Mouse (Mus musculus) midbrain, embryonic 15.5 days (tissue): ENCODE data around the gene Sez6l. TPM values are rescaled to one million over a fixed set of nuclear protein-coding genes. Genes with fewer than 3 reads are reported as not detected.

Experiments used
- ATAC-seq: fragments of 200-750 bp; cut with Nextera tagmentation; replicated peaks from 2 replicates; pipeline ENCODE4 v1.8.0; 2017; ENCODE audit warnings: moderate TSS enrichment
- H3K27ac ChIP-seq: fragments of 300-500 bp; sonication (generic); 2 replicates; pipeline ENCODE4 v1.5.1; 2015; ENCODE audit warnings: mild to moderate bottlenecking, inconsistent platforms
- H3K27me3 ChIP-seq: fragments of 300-500 bp; sonication (generic); replicated peaks from 2 replicates; pipeline ENCODE4 v1.6.1; 2015; ENCODE audit warnings: inconsistent platforms
- H3K36me3 ChIP-seq: fragments of 300-500 bp; sonication (generic); replicated peaks from 2 replicates; pipeline ENCODE4 v1.6.1; 2015; ENCODE audit warnings: inconsistent platforms
- H3K4me1 ChIP-seq: fragments of 300-500 bp; sonication (generic); 2 replicates; pipeline ENCODE4 v1.6.1; 2015; ENCODE audit warnings: inconsistent platforms
- H3K4me2 ChIP-seq: fragments of 300-500 bp; sonication (generic); 2 replicates; pipeline ENCODE4 v1.6.1; 2015; ENCODE audit warnings: inconsistent platforms, mild to moderate bottlenecking, moderate library complexity
- H3K4me3 ChIP-seq: fragments of 300-500 bp; sonication (generic); 2 replicates; pipeline ENCODE4 v1.5.1; 2015; ENCODE audit warnings: mild to moderate bottlenecking, inconsistent platforms
- H3K9ac ChIP-seq: fragments of 300-500 bp; sonication (generic); 2 replicates; pipeline ENCODE4 v1.6.1; 2015; ENCODE audit warnings: mild to moderate bottlenecking, inconsistent platforms
- H3K9me3 ChIP-seq: fragments of 300-500 bp; sonication (generic); 2 replicates; pipeline ENCODE4 v1.6.1; 2016; ENCODE audit warnings: inconsistent platforms
- WGBS: fragments of 180-500 bp; shearing (Covaris S2); methylation state at CpG from one replicate; pipeline ENCODE4 v1.1.7; 2015; ENCODE audit warnings: mixed read lengths; 5-methylcytosine and 5-hydroxymethylcytosine counted together
- polyA plus RNA-seq: library from polyadenylated mRNA; unstranded; fragments of >200 nt; fragmentation: Nextera tagmentation; extraction: Ambion mirVana; gene quantifications from 2 replicates; pipeline ENCODE4 v1.2.1, GENCODE M21; 2015

Gene Sez6l
- polyA plus RNA-seq, 1 experiment from 2014 or later = 67.5 TPM

GRCm38 (mm10) chr5:112603594-112603993 is 26.6 kb upstream of the Sez6l start:
- Histone ChIP-seq H3K9me3 (no peaks in the 10 kb centered on the region), H3K4me1 (peaks cover 49% of the 10 kb centered on the region), H3K4me3 (no peak overlapping the region), H3K27me3 (no peaks in the 10 kb centered on the region), H3K27ac (peak overlapping the region; percentile 4; the same call in 1 of the 2 replicates), H3K36me3 (no peaks in the 10 kb centered on the region), H3K4me2 (no peak overlapping the region), H3K9ac (no peak overlapping the region)
- 40% methylated on average over 3 of the region's 3 CpGs for WGBS
- ATAC-seq = peak; percentile 34

GRCm38 (mm10) chr5:112600309-112600939 is 23.4 kb upstream of the Sez6l start:
- no peak overlapping the region for H3K4me3 ChIP-seq
- 47% methylated on average over 11 of the region's 11 CpGs for WGBS
- H3K4me1 ChIP-seq = peaks cover 33% of the 10 kb centered on the region
- H3K36me3 ChIP-seq = no peaks in the 10 kb centered on the region
- no peak overlapping the region for H3K4me2 ChIP-seq
- no peaks in the 10 kb centered on the region for H3K9me3 ChIP-seq
- H3K27ac ChIP-seq = no peak overlapping the region
- H3K27me3 ChIP-seq = no peaks in the 10 kb centered on the region
- no peak overlapping the region for H3K9ac ChIP-seq
- ATAC-seq = no peak

- Histone ChIP-seq H3K4me3 (no peak overlapping the region), H3K27me3 (no peaks in the 10 kb centered on the region), H3K27ac (no peak overlapping the region), H3K36me3 (no peaks in the 10 kb centered on the region), H3K4me2 (no peak overlapping the region), H3K4me1 (peaks cover 36% of the 10 kb centered on the region), H3K9me3 (no peaks in the 10 kb centered on the region), H3K9ac (no peak overlapping the region)
- 87% methylated on average over 6 of the region's 6 CpGs for WGBS
- no peak for ATAC-seq
Observed at GRCm38 (mm10) chr5:112599538-112600308, 22.7 kb upstream of the Sez6l start.

- H3K9me3 ChIP-seq = no peaks in the 10 kb centered on the region
- no peak overlapping the region for H3K9ac ChIP-seq
- no peaks in the 10 kb centered on the region for H3K36me3 ChIP-seq
- H3K4me1 ChIP-seq = peaks cover 24% of the 10 kb centered on the region
- H3K27ac ChIP-seq = peak overlapping the region; percentile 41; the same call in 1 of the 2 replicates
- H3K4me3 ChIP-seq = no peak overlapping the region
- H3K4me2 ChIP-seq = no peak overlapping the region
- H3K27me3 ChIP-seq = no peaks in the 10 kb centered on the region
- ATAC-seq = no peak
- WGBS = 81% methylated on average over 6 of the region's 6 CpGs
Observed at GRCm38 (mm10) chr5:112597876-112598275, 20.9 kb upstream of the Sez6l start.

- 90% methylated on average over 2 of the region's 2 CpGs for WGBS
- H3K27ac ChIP-seq = no peak overlapping the region
Observed at GRCm38 (mm10) chr5:112597307-112597706, 20.3 kb upstream of the Sez6l start.

GRCm38 (mm10) chr5:112596729-112597128 is 19.7 kb upstream of the Sez6l start:
- no peak overlapping the region for H3K9ac ChIP-seq
- 82% methylated on average over 9 of the region's 9 CpGs for WGBS
- H3K4me2 ChIP-seq = no peak overlapping the region
- H3K9me3 ChIP-seq = no peaks in the 10 kb centered on the region
- ATAC-seq = no peak
- H3K4me3 ChIP-seq = no peak overlapping the region
- no peak overlapping the region for H3K27ac ChIP-seq
- no peaks in the 10 kb centered on the region for H3K27me3 ChIP-seq
- no peaks in the 10 kb centered on the region for H3K36me3 ChIP-seq
- peaks cover 24% of the 10 kb centered on the region for H3K4me1 ChIP-seq

More at GRCm38 (mm10) chr5:112597307-112597706, 20.3 kb upstream of the Sez6l start:
- H3K4me1 ChIP-seq = peaks cover 24% of the 10 kb centered on the region
- H3K27me3 ChIP-seq = no peaks in the 10 kb centered on the region
- no peak for ATAC-seq
- H3K4me2 ChIP-seq = no peak overlapping the region
- H3K4me3 ChIP-seq = no peak overlapping the region
- H3K9ac ChIP-seq = no peak overlapping the region
- H3K36me3 ChIP-seq = no peaks in the 10 kb centered on the region
- no peaks in the 10 kb centered on the region for H3K9me3 ChIP-seq

- H3K27ac ChIP-seq = no peak overlapping the region
- no peak overlapping the region for H3K4me2 ChIP-seq
- no peaks in the 10 kb centered on the region for H3K36me3 ChIP-seq
- no peaks in the 10 kb centered on the region for H3K9me3 ChIP-seq
- peaks cover 24% of the 10 kb centered on the region for H3K4me1 ChIP-seq
- no peak overlapping the region for H3K9ac ChIP-seq
- no peak overlapping the region for H3K4me3 ChIP-seq
- ATAC-seq = no peak
- 44% methylated on average over 7 of the region's 7 CpGs for WGBS
- no peaks in the 10 kb centered on the region for H3K27me3 ChIP-seq
Observed at GRCm38 (mm10) chr5:112595701-112596632, 19.0 kb upstream of the Sez6l start.

- no peak overlapping the region for H3K9ac ChIP-seq
- no peaks in the 10 kb centered on the region for H3K9me3 ChIP-seq
- H3K27me3 ChIP-seq = no peaks in the 10 kb centered on the region
- no peak overlapping the region for H3K4me3 ChIP-seq
- H3K27ac ChIP-seq = no peak overlapping the region
- WGBS = 84% methylated on average over 1 of the region's 1 CpGs
- H3K36me3 ChIP-seq = no peaks in the 10 kb centered on the region
- no peak for ATAC-seq
- no peak overlapping the region for H3K4me2 ChIP-seq
- H3K4me1 ChIP-seq = peaks cover 15% of the 10 kb centered on the region
Observed at GRCm38 (mm10) chr5:112591706-112592105, 14.7 kb upstream of the Sez6l start.

GRCm38 (mm10) chr5:112586071-112586470 is 9.1 kb upstream of the Sez6l start:
- Histone ChIP-seq H3K36me3 (no peaks in the 10 kb centered on the region), H3K4me1 (peaks cover 15% of the 10 kb centered on the region), H3K27me3 (no peaks in the 10 kb centered on the region), H3K9ac (no peak overlapping the region), H3K4me3 (no peak overlapping the region), H3K9me3 (no peaks in the 10 kb centered on the region), H3K27ac (no peak overlapping the region), H3K4me2 (no peak overlapping the region)
- ATAC-seq = no peak
- 46% methylated on average over 6 of the region's 6 CpGs for WGBS

GRCm38 (mm10) chr5:112584155-112584769 is 7.3 kb upstream of the Sez6l start:
- Histone ChIP-seq H3K9me3 (no peaks in the 10 kb centered on the region), H3K4me3 (no peak overlapping the region), H3K4me2 (no peak overlapping the region), H3K27ac (0 out of 2 replicates have a peak overlapping the region, but pooled peaks have one; percentile 37), H3K9ac (no peak overlapping the region), H3K36me3 (no peaks in the 10 kb centered on the region), H3K27me3 (no peaks in the 10 kb centered on the region), H3K4me1 (peaks cover 18% of the 10 kb centered on the region)
- ATAC-seq = no peak
- WGBS = 88% methylated on average over 4 of the region's 4 CpGs

GRCm38 (mm10) chr5:112583304-112583703 is 6.3 kb upstream of the Sez6l start:
- Histone ChIP-seq H3K27ac (peak overlapping the region; percentile 37), H3K9me3 (no peaks in the 10 kb centered on the region), H3K27me3 (0 out of 2 replicates have a peak, but pooled peaks cover 2% of the 10 kb centered on the region), H3K4me1 (peaks cover 23% of the 10 kb centered on the region), H3K4me3 (no peak overlapping the region), H3K36me3 (no peaks in the 10 kb centered on the region), H3K9ac (no peak overlapping the region), H3K4me2 (no peak overlapping the region)
- peak; percentile 45 for ATAC-seq
- WGBS = 11% methylated on average over 9 of the region's 9 CpGs
